ENCODE assay signal across 24 mouse cellular contexts in the genomic region with DNA sequence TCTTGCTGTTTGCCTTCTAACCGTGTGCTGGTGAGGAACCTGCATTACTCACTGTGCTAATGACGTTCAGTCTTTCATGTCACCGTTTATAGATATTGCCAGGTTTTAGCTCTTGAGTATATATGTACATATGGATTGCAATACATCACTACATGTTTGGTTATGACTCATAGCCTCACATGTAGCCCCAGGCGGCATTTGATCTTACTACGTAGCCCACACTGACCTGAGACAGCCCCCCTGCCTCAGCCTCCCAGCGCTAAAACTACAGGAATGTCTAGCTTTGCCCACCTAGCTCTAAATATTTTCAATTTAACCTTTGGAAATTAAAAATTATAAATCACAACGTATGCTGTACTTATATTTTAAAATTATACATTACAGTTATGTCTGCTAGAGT. TPM values are rescaled to one million over a fixed set of nuclear protein-coding genes. Genes with fewer than 3 reads are reported as not detected.
DNase-seq lines count a peak whose midpoint lies in the region; ATAC-seq and TF ChIP-seq lines count a peak whose summit lies in the region.
"Had no signal": no experiment of that assay in that cellular context is flagged by ENCODE, and none has a peak within 500 bp of the region (broad histone marks: within the 10 kb centered on the region; RNA-seq: fewer than 3 reads in every experiment).

No protein-coding gene starts in this region.

- no peak for TF ChIP-seq EP300 in heart, adult 2 months (IDR thresholded peaks at IDR 0.05; ENCODE audit: insufficient read depth, low read depth, low read length)

- no peak overlapping the region for H3K4me3 ChIP-seq in forebrain, embryonic 11.5 days (ENCODE audit: low read depth, low read length)
- no peak overlapping the region for H3K4me3 ChIP-seq in forebrain, embryonic 16.5 days (replicated peaks; ENCODE audit: low read length)
- H3K4me3 ChIP-seq in heart, embryonic 14.5 days (ENCODE audit: control insufficient read depth in 1 of 2, insufficient read depth in 1 of 2, low read depth in 1 of 2, low read length in 2 of 2): no peak overlapping the region
- H3K4me3 ChIP-seq in heart, adult 2 months: no peak overlapping the region
- H3K4me3 ChIP-seq in lung, embryonic 14.5 days (ENCODE audit: low read depth, low read length): no peak overlapping the region
- H3K4me3 ChIP-seq in midbrain, embryonic 15.5 days: no peak overlapping the region
- no peak overlapping the region for H3K4me3 ChIP-seq in midbrain, embryonic 14.5 days (replicated peaks; ENCODE audit: low read depth, low read length)
- H3K4me3 ChIP-seq: embryonic facial prominence, embryonic 15.5 days; erythroblast, embryonic 14.5 days; hindbrain, embryonic 10.5 days; intestine, embryonic 15.5 days had no signal

- H3K4me2 ChIP-seq in forebrain, embryonic 11.5 days (ENCODE audit: low read depth, low read length, severe bottlenecking): no peak overlapping the region
- H3K4me2 ChIP-seq in forebrain, embryonic 16.5 days (ENCODE audit: low read length): no peak overlapping the region
- H3K4me2 ChIP-seq in heart, embryonic 14.5 days (ENCODE audit: low read length): peak overlapping the region; percentile 39; the same call in 1 of the 2 replicates
- H3K4me2 ChIP-seq in lung, embryonic 14.5 days: no peak overlapping the region
- H3K4me2 ChIP-seq in midbrain, embryonic 15.5 days: peak overlapping the region; percentile 24
- no peak overlapping the region for H3K4me2 ChIP-seq in midbrain, embryonic 14.5 days (ENCODE audit: low read length)
- H3K4me2 ChIP-seq: embryonic facial prominence, embryonic 15.5 days; hindbrain, embryonic 14.5 days; intestine, embryonic 15.5 days had no signal

- ATAC-seq in forebrain, embryonic 11.5 days (replicated peaks; ENCODE audit: low FRiP score): peak; percentile 19; the same call in 1 of the 2 replicates
- no peak for ATAC-seq in forebrain, embryonic 16.5 days
- ATAC-seq in heart, embryonic 14.5 days (ENCODE audit: insufficient number of reproducible peaks, insufficient read depth, low FRiP score, low read depth): no peak
- ATAC-seq in lung, embryonic 14.5 days (ENCODE audit: insufficient read depth): peak; percentile 64; the same call in 1 of the 2 replicates
- peak; percentile 51; the same call in 1 of the 2 replicates for ATAC-seq in midbrain, embryonic 15.5 days (replicated peaks)
- ATAC-seq in midbrain, embryonic 14.5 days (ENCODE audit: low FRiP score, low TSS enrichment): no peak
- ATAC-seq: CD4-positive, CD25-positive, alpha-beta regulatory T cell, adult 4 months; intestine, embryonic 15.5 days had no signal

- H3K27ac ChIP-seq in forebrain, embryonic 11.5 days (ENCODE audit: low read depth, low read length): no peak overlapping the region
- no peak overlapping the region for H3K27ac ChIP-seq in forebrain, embryonic 16.5 days (ENCODE audit: low read length)
- H3K27ac ChIP-seq in heart, embryonic 14.5 days (replicated peaks in 1 of 2; ENCODE audit: control insufficient read depth in 1 of 2, insufficient read depth in 1 of 2, low read depth in 2 of 2, low read length in 2 of 2): no peak overlapping the region
- H3K27ac ChIP-seq in heart, adult 2 months: no peak overlapping the region
- no peak overlapping the region for H3K27ac ChIP-seq in lung, embryonic 14.5 days (ENCODE audit: low read depth)
- no peak overlapping the region for H3K27ac ChIP-seq in midbrain, embryonic 15.5 days
- no peak overlapping the region for H3K27ac ChIP-seq in midbrain, embryonic 14.5 days (replicated peaks; ENCODE audit: low read depth, low read length)
- H3K27ac ChIP-seq: gastrocnemius, adult 2 months; hindbrain, embryonic 10.5 days; hindbrain, embryonic 14.5 days; intestine, embryonic 15.5 days had no signal

- TF ChIP-seq POLR2A in heart, adult 2 months (IDR thresholded peaks at IDR 0.05; ENCODE audit: insufficient read depth, low read depth, low read length): no peak

- H3K9me3 ChIP-seq in forebrain, embryonic 11.5 days (ENCODE audit: control insufficient read depth, low read length): no peaks in the 10 kb centered on the region
- no peaks in the 10 kb centered on the region for H3K9me3 ChIP-seq in forebrain, embryonic 16.5 days (ENCODE audit: control insufficient read depth, low read length)
- H3K9me3 ChIP-seq in heart, embryonic 14.5 days (ENCODE audit: control insufficient read depth, low read length): no peaks in the 10 kb centered on the region
- no peaks in the 10 kb centered on the region for H3K9me3 ChIP-seq in lung, embryonic 14.5 days (ENCODE audit: low read depth, low read length)
- no peaks in the 10 kb centered on the region for H3K9me3 ChIP-seq in midbrain, embryonic 15.5 days
- H3K9me3 ChIP-seq in midbrain, embryonic 14.5 days (ENCODE audit: control insufficient read depth, low read length): no peaks in the 10 kb centered on the region
- H3K9me3 ChIP-seq: embryonic facial prominence, embryonic 15.5 days; hindbrain, embryonic 10.5 days; intestine, embryonic 15.5 days had no signal

- DNase-seq in forebrain, embryonic 11.5 days (ENCODE audit: low spot score): no peak
- no peak for DNase-seq in heart, adult 2 months
- peak; percentile 5 for DNase-seq in lung, embryonic 14.5 days
- no peak for DNase-seq in lung, adult 18-20 months
- no peak for DNase-seq in midbrain, embryonic 14.5 days
- DNase-seq: adrenal gland, postnatal 10 days; cerebellum, adult 11 months; cerebellum, adult 8-10 months; gastrocnemius, postnatal 25 days had no signal

- 84% methylated on average over 7 of the region's 7 CpGs for WGBS in forebrain, embryonic 11.5 days
- WGBS in forebrain, embryonic 16.5 days: 75% methylated on average over 7 of the region's 7 CpGs
- 72% methylated on average over 7 of the region's 7 CpGs for WGBS in heart, embryonic 14.5 days
- 81% methylated on average over 7 of the region's 7 CpGs for WGBS in heart, adult 2 months
- 62% methylated on average over 7 of the region's 7 CpGs for WGBS in lung, embryonic 14.5 days
- WGBS in midbrain, embryonic 15.5 days: 87% methylated on average over 7 of the region's 7 CpGs
- 80% methylated on average over 7 of the region's 7 CpGs for WGBS in midbrain, embryonic 14.5 days

- no peak for TF ChIP-seq CTCF in heart, adult 2 months (IDR thresholded peaks at IDR 0.05)
- TF ChIP-seq CTCF in lung, embryonic 14.5 days (IDR thresholded peaks at IDR 0.05; ENCODE audit: low read depth): no peak

- no peaks in the 10 kb centered on the region for H3K36me3 ChIP-seq in forebrain, embryonic 11.5 days (ENCODE audit: control insufficient read depth, insufficient read depth, low read length)
- H3K36me3 ChIP-seq in forebrain, embryonic 16.5 days (ENCODE audit: control insufficient read depth, insufficient read depth): no peaks in the 10 kb centered on the region
- H3K36me3 ChIP-seq in heart, embryonic 14.5 days (ENCODE audit: control insufficient read depth, insufficient read depth, low read length): no peaks in the 10 kb centered on the region
- H3K36me3 ChIP-seq in heart, adult 2 months (ENCODE audit: control insufficient read depth, insufficient read depth, low read length): no peaks in the 10 kb centered on the region
- no peaks in the 10 kb centered on the region for H3K36me3 ChIP-seq in lung, embryonic 14.5 days (ENCODE audit: insufficient read depth)
- H3K36me3 ChIP-seq in midbrain, embryonic 15.5 days (replicated peaks): no peaks in the 10 kb centered on the region
- H3K36me3 ChIP-seq in midbrain, embryonic 14.5 days (ENCODE audit: control insufficient read depth, insufficient read depth, low read length): no peaks in the 10 kb centered on the region
- H3K36me3 ChIP-seq: embryonic facial prominence, embryonic 15.5 days; G1E; hindbrain, embryonic 10.5 days; intestine, embryonic 15.5 days had no signal

- no peak overlapping the region for H3K9ac ChIP-seq in forebrain, embryonic 11.5 days (ENCODE audit: low read length)
- H3K9ac ChIP-seq in forebrain, embryonic 16.5 days (replicated peaks; ENCODE audit: low read depth, low read length): no peak overlapping the region
- no peak overlapping the region for H3K9ac ChIP-seq in heart, embryonic 14.5 days (ENCODE audit: low read length)
- no peak overlapping the region for H3K9ac ChIP-seq in heart, adult 2 months (ENCODE audit: low read depth, low read length)
- H3K9ac ChIP-seq in lung, embryonic 14.5 days: no peak overlapping the region
- no peak overlapping the region for H3K9ac ChIP-seq in midbrain, embryonic 15.5 days
- H3K9ac ChIP-seq in midbrain, embryonic 14.5 days (replicated peaks; ENCODE audit: low read length): no peak overlapping the region
- H3K9ac ChIP-seq: embryonic facial prominence, embryonic 15.5 days; hindbrain, embryonic 14.5 days; intestine, embryonic 15.5 days had no signal

- no peaks in the 10 kb centered on the region; the same call in 1 of the 2 replicates for H3K27me3 ChIP-seq in forebrain, embryonic 11.5 days (ENCODE audit: control insufficient read depth, insufficient read depth, low read length)
- H3K27me3 ChIP-seq in forebrain, embryonic 16.5 days (replicated peaks; ENCODE audit: control insufficient read depth, insufficient read depth, low read length): peaks cover 3% of the 10 kb centered on the region; the same call in 1 of the 2 replicates
- H3K27me3 ChIP-seq in heart, embryonic 14.5 days (ENCODE audit: control insufficient read depth, insufficient read depth, low read length): no peaks in the 10 kb centered on the region
- no peaks in the 10 kb centered on the region for H3K27me3 ChIP-seq in heart, adult 2 months (ENCODE audit: control insufficient read depth, insufficient read depth, low read length)
- H3K27me3 ChIP-seq in lung, embryonic 14.5 days (ENCODE audit: insufficient read depth, low read length): no peaks in the 10 kb centered on the region
- H3K27me3 ChIP-seq in midbrain, embryonic 15.5 days (replicated peaks): no peaks in the 10 kb centered on the region
- no peaks in the 10 kb centered on the region for H3K27me3 ChIP-seq in midbrain, embryonic 14.5 days (ENCODE audit: control insufficient read depth, insufficient read depth, low read length)
- H3K27me3 ChIP-seq: embryonic facial prominence, embryonic 15.5 days; intestine, embryonic 15.5 days had no signal

- H3K79me2 ChIP-seq in heart, adult 2 months (replicated peaks; ENCODE audit: control insufficient read depth, insufficient read depth, low read length): no peaks in the 10 kb centered on the region

- intact Hi-C loops in heart, adult 2 months (cut with DNase I): no loop called here

- H3K4me1 ChIP-seq in forebrain, embryonic 11.5 days (replicated peaks; ENCODE audit: control insufficient read depth, insufficient read depth, low read length): peaks cover 2% of the 10 kb centered on the region; the same call in 1 of the 2 replicates
- peaks cover 7% of the 10 kb centered on the region; the same call in 1 of the 2 replicates for H3K4me1 ChIP-seq in forebrain, embryonic 16.5 days (replicated peaks; ENCODE audit: control insufficient read depth, insufficient read depth, low read length)
- H3K4me1 ChIP-seq in heart, embryonic 14.5 days (ENCODE audit: control insufficient read depth in 2 of 2, insufficient read depth in 2 of 2, low read length in 2 of 2): no peaks in the 10 kb centered on the region; a peak in 1 of 4 replicates
- H3K4me1 ChIP-seq in heart, adult 2 months (ENCODE audit: control insufficient read depth, insufficient read depth, low read length): no peaks in the 10 kb centered on the region
- H3K4me1 ChIP-seq in lung, embryonic 14.5 days (ENCODE audit: insufficient read depth): no peaks in the 10 kb centered on the region
- peaks cover 1% of the 10 kb centered on the region for H3K4me1 ChIP-seq in midbrain, embryonic 15.5 days
- no peaks in the 10 kb centered on the region for H3K4me1 ChIP-seq in midbrain, embryonic 14.5 days (ENCODE audit: control insufficient read depth, insufficient read depth, low read length)
- H3K4me1 ChIP-seq: intestine, embryonic 15.5 days had no signal

RNA-seq across cellular contexts. Expression of a gene that starts 35.9 kb away (rescaled TPM):
- 0.81 and 0.94 TPM in 2 replicates for polyA plus RNA-seq in forebrain, embryonic 11.5 days (2014; fragmentation: Nextera tagmentation; extraction: Ambion mirVana)
- polyA plus RNA-seq in forebrain, embryonic 16.5 days (2015; fragmentation: Nextera tagmentation; extraction: Ambion mirVana): 0.56 and 0.77 TPM in 2 replicates
- 0.19 and 0.32 TPM in 2 replicates for polyA plus RNA-seq in heart, embryonic 14.5 days (2014; fragmentation: Nextera tagmentation; extraction: Ambion mirVana)
- under 1 TPM in 1 of 2 experiments, not detected in 1; 0.05 TPM for total RNA-seq in heart, adult 2 months (2021)
- polyA plus RNA-seq in heart, adult 2 months (2012; rRNA removed): 0.25 and 0.32 TPM in 2 replicates
- polyA plus RNA-seq in lung, embryonic 14.5 days (2014; fragmentation: Nextera tagmentation; extraction: Ambion mirVana): 2.4 and 3.5 TPM in 2 replicates
- polyA plus RNA-seq in midbrain, embryonic 15.5 days (2015; fragmentation: Nextera tagmentation; extraction: Ambion mirVana): 1.6 and 2.0 TPM in 2 replicates
- polyA plus RNA-seq in midbrain, embryonic 14.5 days (2014; fragmentation: Nextera tagmentation; extraction: Ambion mirVana): 1.9 and 2.0 TPM in 2 replicates
- total RNA-seq: gastrocnemius, adult 2 months; granulocyte monocyte progenitor cell, adult 5-6 weeks had no signal
- polyA plus RNA-seq: erythroblast, embryonic 14.5 days; G1E had no signal

RNA-seq across cellular contexts. Expression of a gene that starts 53.7 kb away (rescaled TPM):
- polyA plus RNA-seq in forebrain, embryonic 11.5 days (2014; fragmentation: Nextera tagmentation; extraction: Ambion mirVana): not detected in 2 replicates
- 0.22 TPM in 1 of 2 replicates, not detected in the other for polyA plus RNA-seq in forebrain, embryonic 16.5 days (2015; fragmentation: Nextera tagmentation; extraction: Ambion mirVana)
- not detected in 2 replicates for polyA plus RNA-seq in heart, embryonic 14.5 days (2014; fragmentation: Nextera tagmentation; extraction: Ambion mirVana)
- not detected for total RNA-seq in heart, adult 2 months (2021)
- polyA plus RNA-seq in heart, adult 2 months (2012; rRNA removed): not detected in 2 replicates
- not detected in 2 replicates for polyA plus RNA-seq in lung, embryonic 14.5 days (2014; fragmentation: Nextera tagmentation; extraction: Ambion mirVana)
- 0.64 and 0.67 TPM in 2 replicates for polyA plus RNA-seq in midbrain, embryonic 15.5 days (2015; fragmentation: Nextera tagmentation; extraction: Ambion mirVana)
- 0.36 and 0.66 TPM in 2 replicates for polyA plus RNA-seq in midbrain, embryonic 14.5 days (2014; fragmentation: Nextera tagmentation; extraction: Ambion mirVana)
- total RNA-seq: adrenal gland, postnatal 10 days; adrenal gland, postnatal 4 days; common myeloid progenitor, adult 5-6 weeks; G1E; gastrocnemius, adult 2 months; gastrocnemius, postnatal 25 days; granulocyte monocyte progenitor cell, adult 5-6 weeks; heart, postnatal 25 days had no signal
- polyA plus RNA-seq: CD4-positive, CD25-positive, alpha-beta regulatory T cell, adult 4 months; embryonic facial prominence, embryonic 15.5 days; erythroblast, embryonic 14.5 days; G1E; intestine, embryonic 15.5 days had no signal

Comparison
In these comparisons a context has a peak if more than half of its experiments do, and no peak if none do; other contexts are left out.
1. ATAC-seq: peak in forebrain, embryonic 11.5 days (single experiment), lung, embryonic 14.5 days (single experiment) and midbrain, embryonic 15.5 days (single experiment); none in forebrain, embryonic 16.5 days (single experiment), heart, embryonic 14.5 days (single experiment) and midbrain, embryonic 14.5 days (single experiment).
2. H3K4me2 ChIP-seq: peak in heart, embryonic 14.5 days (single experiment) and midbrain, embryonic 15.5 days (single experiment); none in forebrain, embryonic 11.5 days (single experiment), forebrain, embryonic 16.5 days (single experiment), lung, embryonic 14.5 days (single experiment) and midbrain, embryonic 14.5 days (single experiment).